Mouse (Mus musculus): ENCODE measurements around the gene Mrpl33.

DNA sequence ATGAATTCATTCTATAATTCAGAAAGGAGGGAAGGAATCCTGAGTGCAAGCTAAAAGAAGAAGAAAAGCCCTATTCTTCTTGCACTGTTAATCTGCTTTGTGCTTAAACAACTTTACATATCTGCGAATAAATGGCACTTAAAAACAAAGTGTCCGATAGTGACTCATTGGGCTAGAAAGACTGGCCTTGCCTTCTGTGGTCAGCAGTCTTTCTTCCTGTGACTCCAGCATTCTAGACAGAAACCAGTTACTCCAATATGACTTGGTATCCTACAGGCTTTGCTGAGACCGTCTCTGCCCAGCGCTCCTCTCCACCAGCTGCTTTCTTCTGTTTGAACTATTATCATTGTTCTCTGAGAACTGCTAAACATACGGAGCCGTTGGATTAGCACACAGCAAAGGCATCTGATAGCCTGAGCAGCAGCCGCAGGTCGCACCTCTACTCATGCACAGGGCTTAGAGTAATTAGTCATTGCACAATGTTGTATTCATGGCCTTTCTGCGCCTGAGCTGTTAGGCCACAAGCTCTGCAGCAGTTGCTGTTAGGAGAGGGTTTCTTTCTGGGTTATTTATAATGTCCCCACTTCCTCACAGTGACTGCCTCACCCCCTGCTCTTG is 40.0 kb downstream of the Mrpl33 start:
- no peak for TF ChIP-seq POLR2A (IDR thresholded peaks at IDR 0.05; ENCODE audit: low read depth, low read length)
- no peak for TF ChIP-seq CTCF (IDR thresholded peaks at IDR 0.05; ENCODE audit: borderline replicate concordance, insufficient read depth, low read length)

Data from embryonic fibroblast, embryonic 13.5 days (primary cell).